Mouse (Mus musculus): Measurements from ENCODE around the gene Bub1b.

DNA sequence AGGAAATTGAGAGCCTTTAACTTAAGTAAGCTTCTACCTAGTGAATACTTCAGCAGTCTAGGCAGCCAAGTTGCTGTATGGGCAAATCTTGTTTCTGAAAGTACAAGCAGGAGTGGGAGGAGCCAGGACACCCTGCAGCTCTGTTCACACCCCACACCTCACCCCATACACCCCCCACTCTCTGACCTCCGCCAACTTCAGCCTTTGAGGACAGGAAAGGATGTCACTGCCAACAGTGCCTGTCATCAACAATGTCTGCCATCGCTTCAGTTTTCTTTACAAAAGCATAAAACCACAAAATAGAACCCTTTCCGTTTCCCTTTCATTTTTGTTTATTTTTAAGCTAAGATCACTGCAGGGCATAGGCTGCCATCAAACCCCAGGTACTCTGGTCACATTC is 44.4 kb downstream of the Bub1b start:
- TF ChIP-seq CTCF (IDR thresholded peaks at IDR 0.05; ENCODE audit: low read depth) (no peak), EP300 (optimal IDR thresholded peaks at IDR 0.05) (no peak)

Measured in stomach, postnatal 0 days (tissue).